Mouse (Mus musculus): Measurements from ENCODE around the gene Gna12.

GRCm38 (mm10) chr5:140749062-140749875 is 81.0 kb downstream of the Gna12 start:
- TF ChIP-seq POLR2A (IDR thresholded peaks at IDR 0.05; ENCODE audit: low read depth, low read length) (no peak), CTCF (IDR thresholded peaks at IDR 0.05; ENCODE audit: extremely low read depth, insufficient read length, insufficient replicate concordance, low read depth, low read length) (peak; percentile 77)
